Mouse (Mus musculus) kidney, embryonic 14.5 days (tissue): ENCODE results near the gene Rhbdf2. TPM values are rescaled to one million over a fixed set of nuclear protein-coding genes. Genes with fewer than 3 reads are reported as not detected.

Source experiments
- ATAC-seq: fragments of 200-750 bp; cut with Nextera tagmentation; 2 replicates; pipeline ENCODE4 v1.8.0; 2017; ENCODE audit warnings: moderate number of reproducible peaks, mild to moderate bottlenecking, moderate TSS enrichment, moderate library complexity; ENCODE audit not compliant: low FRiP score, low TSS enrichment
- H3K27ac ChIP-seq: fragments of 300-500 bp; sonication (generic); 2 replicates; pipeline ENCODE4 v1.5.1; 2014; ENCODE audit warnings: low read depth, mild to moderate bottlenecking, low read length, moderate library complexity, mixed read lengths
- H3K27me3 ChIP-seq: fragments of 300-500 bp; sonication (generic); 2 replicates; pipeline ENCODE4 v1.6.1; 2014; ENCODE audit warnings: mild to moderate bottlenecking, low read length; ENCODE audit not compliant: control insufficient read depth, insufficient read depth
- H3K36me3 ChIP-seq: fragments of 300-500 bp; sonication (generic); 2 replicates; pipeline ENCODE4 v1.6.1; 2014; ENCODE audit warnings: low read length, mixed read lengths; ENCODE audit not compliant: control insufficient read depth, insufficient read depth
- H3K4me1 ChIP-seq: fragments of 300-500 bp; sonication (generic); 2 replicates; pipeline ENCODE4 v1.6.1; 2014; ENCODE audit warnings: low read length, mixed read lengths; ENCODE audit not compliant: control insufficient read depth, insufficient read depth
- H3K4me2 ChIP-seq: fragments of 300-500 bp; sonication (generic); replicated peaks from 2 replicates; pipeline ENCODE4 v1.6.1; 2014; ENCODE audit warnings: low read depth, mild to moderate bottlenecking, low read length
- H3K4me3 ChIP-seq: fragments of 300-500 bp; sonication (generic); 2 replicates; pipeline ENCODE4 v1.5.1; 2014; ENCODE audit warnings: mild to moderate bottlenecking, low read length
- H3K9ac ChIP-seq: fragments of 300-500 bp; sonication (generic); 2 replicates; pipeline ENCODE4 v1.6.1; 2014; ENCODE audit warnings: low read depth, mild to moderate bottlenecking, low read length, moderate library complexity
- H3K9me3 ChIP-seq: fragments of 300-500 bp; sonication (generic); 2 replicates; pipeline ENCODE4 v1.6.1; 2016; ENCODE audit warnings: low read length; ENCODE audit not compliant: control insufficient read depth
- WGBS: fragments of 180-500 bp; shearing (Covaris S2); extraction: QIAGEN DNeasy Blood & Tissue Kit; methylation state at CpG from one replicate; pipeline ENCODE4 v1.1.7; 2014; 5-methylcytosine and 5-hydroxymethylcytosine counted together
- polyA plus RNA-seq: library from polyadenylated mRNA; unstranded; fragments of >200 nt; fragmentation: Nextera tagmentation; extraction: Ambion mirVana; gene quantifications from 2 replicates; pipeline ENCODE4 v1.2.1, GENCODE M21; 2014

The Rhbdf2 gene
- polyA plus RNA-seq, 1 experiment from 2014 or later = 7.2 TPM

DNA sequence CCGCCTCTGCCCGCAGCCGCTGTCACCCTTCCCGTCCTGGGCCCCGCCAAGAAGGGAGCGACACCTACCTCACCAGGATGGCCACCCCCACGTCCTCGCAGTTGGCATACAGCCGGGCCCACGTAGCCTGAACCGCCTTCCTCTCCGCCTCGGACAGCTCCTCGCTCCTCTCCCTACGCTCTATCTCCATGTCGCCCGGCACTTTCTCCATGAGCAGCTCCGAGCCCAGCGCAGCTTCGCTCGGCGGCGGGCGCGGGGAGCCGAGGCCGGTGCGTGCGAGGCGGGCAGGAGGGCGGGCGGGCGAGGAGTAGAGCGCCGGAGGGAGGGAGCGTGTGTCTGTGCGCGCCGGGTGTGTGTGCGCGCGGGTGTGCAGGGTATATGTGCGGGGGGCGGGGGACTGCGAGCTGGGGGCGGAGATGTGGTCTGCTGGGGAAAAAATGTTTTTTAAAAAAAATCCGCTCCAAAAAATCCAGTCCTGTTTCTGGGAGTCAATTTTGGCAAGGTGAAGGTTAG, 26.9 kb upstream of the Rhbdf2 start:
- Histone ChIP-seq H3K9ac (peak overlapping the region; percentile 66), H3K4me2 (peak overlapping the region; percentile 97), H3K9me3 (no peaks in the 10 kb centered on the region), H3K27ac (no peak overlapping the region), H3K4me3 (peak overlapping the region; percentile 54), H3K4me1 (peaks cover 24% of the 10 kb centered on the region), H3K27me3 (peaks cover 23% of the 10 kb centered on the region), H3K36me3 (no peaks in the 10 kb centered on the region)
- ATAC-seq = 0 out of 2 replicates have a peak, but pooled peaks have one; percentile 6
- WGBS = under 1% methylated on average over 46 of the region's 47 CpGs

DNA sequence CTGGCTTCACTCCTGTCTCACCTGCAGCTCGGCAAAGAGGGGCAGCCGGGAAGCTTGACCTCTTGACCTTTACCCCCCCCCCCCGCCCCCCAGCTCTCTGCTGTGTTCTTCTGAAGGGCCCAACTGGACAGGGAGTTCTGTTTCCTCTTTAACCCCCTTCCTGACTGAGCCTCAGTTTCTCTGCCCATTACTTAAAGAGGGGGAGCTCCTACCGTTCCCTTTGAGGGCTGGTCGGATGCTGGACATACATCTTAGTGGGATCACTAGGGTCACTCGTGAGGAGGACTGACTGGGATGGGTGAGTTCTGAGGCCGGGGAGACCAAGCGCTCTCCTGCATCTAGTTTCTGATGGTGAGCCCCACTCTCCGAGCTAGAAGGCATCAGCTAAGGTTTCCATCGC, 26.4 kb upstream of the Rhbdf2 start, which contains the start of gene Prcd:
Prcd (plus strand) TSS at position 301 of the 400 bp plus-strand sequence.
- WGBS = 5% methylated on average over 10 of the region's 10 CpGs
- no peak for ATAC-seq

DNA sequence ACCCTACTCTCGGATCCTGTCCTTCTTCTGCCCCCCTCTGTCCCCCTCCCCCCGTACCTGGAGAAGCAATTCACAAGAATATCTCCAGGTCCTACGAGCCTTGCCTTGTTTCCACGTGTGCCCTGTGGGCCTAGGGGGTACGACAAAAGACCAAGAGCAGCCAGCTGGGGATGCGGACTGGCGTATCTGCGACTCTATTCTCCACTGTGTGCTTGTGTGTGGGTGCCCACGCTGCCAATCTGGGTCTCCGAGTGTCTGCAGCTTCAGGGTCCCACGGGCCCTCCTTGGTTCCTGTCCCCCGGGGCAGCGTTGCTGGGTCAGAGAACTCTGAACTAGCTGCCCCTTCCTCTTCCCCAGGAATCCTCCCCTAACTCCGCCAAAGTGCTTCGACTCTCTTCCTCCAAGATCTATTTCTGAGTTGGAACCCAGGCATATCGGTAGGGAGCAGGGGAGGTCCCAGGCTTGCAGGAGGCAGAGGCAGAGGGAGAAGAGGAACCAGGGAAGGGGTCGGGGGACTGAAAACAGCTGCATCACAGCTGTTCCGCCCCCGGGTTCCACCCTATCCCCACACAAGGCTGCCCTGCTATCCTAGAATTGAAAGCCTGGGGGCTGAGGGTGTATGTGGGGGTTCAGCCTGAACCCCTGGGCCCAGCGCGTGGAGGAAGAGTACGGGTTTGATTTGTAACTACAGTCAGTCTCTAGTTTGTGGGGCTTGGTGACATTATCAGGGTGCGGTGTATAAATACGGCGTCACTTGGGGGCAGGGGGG, 25.7 kb upstream of the Rhbdf2 start:
- H3K27me3 ChIP-seq = peaks cover 23% of the 10 kb centered on the region
- 59% methylated on average over 25 of the region's 25 CpGs for whole genome bisulfite sequencing
- H3K9ac ChIP-seq = no peak overlapping the region

More for the DNA sequence above, 26.4 kb upstream of the Rhbdf2 start, which contains the start of gene Prcd:
- H3K9ac ChIP-seq = peak within 1 kb of the TSS; percentile 66
- H3K27ac ChIP-seq = no peak within 1 kb of the TSS
- peaks cover 28% of the 10 kb centered on the region for H3K4me1 ChIP-seq
- no peaks in the 10 kb centered on the region for H3K9me3 ChIP-seq
- H3K36me3 ChIP-seq = no peaks in the 10 kb centered on the region
- H3K4me2 ChIP-seq = peak within 1 kb of the TSS; percentile 97
- H3K4me3 ChIP-seq = peak within 1 kb of the TSS; percentile 54
- H3K27me3 ChIP-seq = peaks cover 23% of the 10 kb centered on the region

DNA sequence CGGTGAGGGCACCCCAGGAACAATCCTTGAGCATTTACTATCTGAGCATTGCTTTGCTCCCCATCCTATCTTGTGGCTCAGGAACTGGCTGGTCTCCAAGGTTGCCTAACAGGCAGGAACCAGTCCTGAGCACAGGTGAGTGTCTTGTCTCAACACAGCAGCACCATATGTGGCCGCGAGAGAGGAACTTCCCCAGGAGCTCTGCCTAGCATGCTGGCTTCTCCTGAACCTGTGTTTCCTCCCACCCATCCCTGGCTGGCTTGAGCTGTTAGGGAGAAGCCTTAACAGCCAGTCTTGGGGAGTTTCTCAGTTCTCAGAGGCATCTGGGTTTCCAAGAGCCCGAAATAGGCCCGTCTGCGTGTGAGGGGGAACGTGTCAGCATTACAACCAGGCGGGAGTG, 24.5 kb upstream of the Rhbdf2 start:
- Histone ChIP-seq H3K36me3 (no peaks in the 10 kb centered on the region), H3K4me3 (no peak overlapping the region), H3K27ac (no peak overlapping the region), H3K27me3 (peaks cover 23% of the 10 kb centered on the region), H3K9me3 (no peaks in the 10 kb centered on the region), H3K9ac (no peak overlapping the region), H3K4me2 (no peak overlapping the region), H3K4me1 (peaks cover 35% of the 10 kb centered on the region)
- 80% methylated on average over 8 of the region's 8 CpGs for WGBS
- no peak for ATAC-seq

More for the DNA sequence above, 25.7 kb upstream of the Rhbdf2 start:
- Histone ChIP-seq H3K36me3 (no peaks in the 10 kb centered on the region), H3K27ac (no peak overlapping the region), H3K4me2 (peak overlapping the region; percentile 97), H3K4me3 (peak overlapping the region; percentile 54), H3K9me3 (no peaks in the 10 kb centered on the region), H3K4me1 (peaks cover 33% of the 10 kb centered on the region)
- no peak for ATAC-seq

DNA sequence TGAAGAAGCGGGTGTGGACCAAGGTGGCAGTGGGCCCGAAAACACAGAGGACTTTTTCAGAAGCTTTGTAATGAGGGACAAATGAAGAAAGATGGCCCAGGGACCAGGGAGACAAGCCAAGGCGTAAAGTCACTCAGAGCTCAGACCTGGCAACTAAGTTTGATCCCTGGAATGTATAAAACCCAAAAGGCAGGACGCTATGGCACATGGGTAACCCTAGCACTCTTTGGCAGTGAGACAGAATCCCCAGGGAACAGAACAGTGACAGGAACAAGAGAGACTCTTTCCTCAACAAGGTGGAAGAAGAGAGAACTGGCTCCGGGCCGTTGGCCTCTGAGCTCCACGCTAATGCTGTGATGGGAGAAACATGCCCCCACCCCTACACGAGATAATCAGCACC, 24.0 kb upstream of the Rhbdf2 start:
- Histone ChIP-seq H3K4me1 (peaks cover 40% of the 10 kb centered on the region), H3K4me2 (no peak overlapping the region), H3K36me3 (no peaks in the 10 kb centered on the region), H3K27ac (no peak overlapping the region), H3K4me3 (no peak overlapping the region), H3K27me3 (peaks cover 23% of the 10 kb centered on the region), H3K9ac (no peak overlapping the region), H3K9me3 (no peaks in the 10 kb centered on the region)
- WGBS = 93% methylated on average over 8 of the region's 8 CpGs
- no peak for ATAC-seq

DNA sequence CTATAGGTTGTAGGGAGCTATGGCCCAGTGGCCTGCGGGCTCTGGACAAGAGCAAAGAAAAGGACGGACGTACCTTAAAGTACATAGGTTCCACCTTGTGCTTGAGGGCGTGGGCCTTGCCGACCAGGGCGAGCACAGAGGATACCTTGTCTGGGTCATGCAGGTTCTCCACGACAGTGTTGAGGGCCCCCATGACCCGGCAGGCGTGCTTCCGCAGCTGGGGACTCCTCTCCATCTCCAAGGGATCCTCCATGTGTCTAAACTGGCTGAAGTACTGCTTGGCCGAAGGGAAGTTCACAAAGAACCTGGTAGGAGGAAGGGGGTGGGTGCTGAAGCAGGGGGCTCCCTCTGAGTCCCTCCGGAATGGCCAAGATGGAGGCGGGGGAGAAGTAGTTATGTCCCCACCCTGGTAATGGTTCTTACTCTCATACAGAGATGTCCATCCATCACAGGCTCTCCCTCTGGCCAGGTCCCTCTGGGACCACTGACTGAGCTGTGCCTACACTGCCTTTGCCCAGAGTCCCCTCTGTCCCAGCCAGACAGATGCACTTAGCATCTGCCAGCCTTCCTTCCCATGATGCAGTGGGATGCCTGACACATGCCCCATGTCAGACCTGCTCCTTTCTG, 23.0 kb upstream of the Rhbdf2 start:
- no peak overlapping the region for H3K4me3 ChIP-seq
- H3K36me3 ChIP-seq = no peaks in the 10 kb centered on the region
- no peak overlapping the region for H3K4me2 ChIP-seq
- peaks cover 20% of the 10 kb centered on the region for H3K27me3 ChIP-seq
- WGBS = 96% methylated on average over 13 of the region's 13 CpGs
- no peak for ATAC-seq
- no peak overlapping the region for H3K9ac ChIP-seq
- H3K4me1 ChIP-seq = peaks cover 47% of the 10 kb centered on the region
- no peaks in the 10 kb centered on the region for H3K9me3 ChIP-seq
- no peak overlapping the region for H3K27ac ChIP-seq

DNA sequence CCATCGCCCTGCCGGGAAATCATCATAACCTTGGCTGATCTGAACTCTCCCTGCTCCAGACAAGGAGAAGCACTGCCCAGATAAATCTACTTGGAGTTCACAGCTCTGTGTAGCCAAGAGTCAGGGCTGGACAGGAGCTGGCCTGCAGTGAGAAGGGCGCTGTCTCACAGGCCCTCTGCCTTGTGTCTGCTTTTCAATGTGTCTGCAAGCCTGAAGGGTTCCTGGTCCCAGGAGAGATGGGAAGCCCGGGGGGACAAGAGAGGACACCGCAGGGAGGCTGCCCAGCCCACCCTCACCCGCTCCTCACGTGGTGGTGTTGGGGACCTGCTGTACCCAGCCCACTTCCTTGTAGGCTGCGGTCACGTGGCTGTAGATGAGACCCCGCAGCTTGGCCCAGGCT, 22.2 kb upstream of the Rhbdf2 start:
- Histone ChIP-seq H3K4me3 (no peak overlapping the region), H3K4me2 (no peak overlapping the region), H3K36me3 (no peaks in the 10 kb centered on the region), H3K4me1 (peaks cover 52% of the 10 kb centered on the region), H3K9me3 (no peaks in the 10 kb centered on the region), H3K9ac (peak overlapping the region; percentile 18; the same call in 1 of the 2 replicates), H3K27ac (peak overlapping the region; percentile 84), H3K27me3 (peaks cover 15% of the 10 kb centered on the region)
- ATAC-seq = no peak
- 69% methylated on average over 10 of the region's 10 CpGs for WGBS

DNA sequence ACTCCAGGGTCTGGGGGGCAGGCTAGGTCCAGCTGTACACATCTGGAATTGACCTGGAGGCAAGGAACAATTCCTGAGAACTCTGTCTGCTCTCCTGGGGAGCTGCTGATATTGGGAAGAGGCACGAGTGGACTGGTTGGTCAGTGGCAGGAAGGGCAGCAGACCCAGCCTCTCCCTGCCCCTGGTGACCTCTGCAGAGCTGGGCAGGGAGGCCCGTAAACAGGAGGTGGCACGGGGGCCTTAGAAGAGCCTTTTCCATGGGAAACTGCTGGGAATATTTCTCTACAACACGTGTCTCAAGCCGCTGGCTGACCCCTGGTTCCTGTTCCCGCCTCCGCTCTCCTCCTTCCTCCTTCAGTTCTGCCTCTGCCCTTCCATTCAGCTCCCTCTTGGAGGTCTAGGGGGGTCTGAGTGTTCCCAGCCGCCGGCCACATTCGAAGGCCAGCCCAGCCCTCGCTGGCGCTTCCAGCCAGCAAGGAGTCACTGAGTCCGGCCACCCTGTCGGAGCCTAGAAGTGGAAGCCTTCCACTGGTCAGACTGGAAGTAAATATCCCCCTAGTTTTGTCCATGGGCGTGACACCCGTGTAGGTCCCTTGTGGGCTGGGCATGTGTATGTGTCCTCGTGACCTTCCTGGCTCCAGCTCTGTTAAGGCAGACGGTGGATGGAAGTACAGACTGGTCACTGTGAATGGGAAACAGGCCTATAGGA, 21.5 kb upstream of the Rhbdf2 start:
- H3K4me2 ChIP-seq = peak overlapping the region; percentile 15; the same call in 1 of the 2 replicates
- H3K9me3 ChIP-seq = no peaks in the 10 kb centered on the region
- no peak overlapping the region for H3K4me3 ChIP-seq
- no peaks in the 10 kb centered on the region for H3K36me3 ChIP-seq
- no peak for ATAC-seq
- H3K27ac ChIP-seq = peak overlapping the region; percentile 84
- H3K27me3 ChIP-seq = peaks cover 9% of the 10 kb centered on the region
- peaks cover 53% of the 10 kb centered on the region for H3K4me1 ChIP-seq
- WGBS = 41% methylated on average over 18 of the region's 18 CpGs
- H3K9ac ChIP-seq = 0 out of 2 replicates have a peak overlapping the region, but pooled peaks have one; percentile 4
